Mouse (Mus musculus) testis, adult 2 months (tissue): Measurements from ENCODE around the gene Car10. TPM values are rescaled to one million over a fixed set of nuclear protein-coding genes. Genes with fewer than 3 reads are reported as not detected.

Experiments
- H3K27ac ChIP-seq: fragments of 200-500 bp; 2 replicates; pipeline ENCODE4 v1.5.1; 2012; ENCODE audit warnings: low read depth, low read length; ENCODE audit not compliant: control insufficient read depth, insufficient read depth
- H3K27me3 ChIP-seq: fragments of 200-500 bp; 2 replicates; pipeline ENCODE4 v1.6.1; 2012; ENCODE audit warnings: mild to moderate bottlenecking, low read length, moderate library complexity; ENCODE audit not compliant: control insufficient read depth, insufficient read depth
- H3K36me3 ChIP-seq: fragments of 200-500 bp; 2 replicates; pipeline ENCODE4 v1.6.1; 2012; ENCODE audit warnings: mild to moderate bottlenecking, low read length; ENCODE audit not compliant: control insufficient read depth, insufficient read depth
- H3K4me1 ChIP-seq: fragments of 200-500 bp; 2 replicates; pipeline ENCODE4 v1.6.1; 2012; ENCODE audit warnings: low read length; ENCODE audit not compliant: control insufficient read depth, insufficient read depth
- H3K4me3 ChIP-seq: fragments of 200-500 bp; 2 replicates; pipeline ENCODE4 v1.5.1; 2012; ENCODE audit warnings: low read depth, mild to moderate bottlenecking, low read length, moderate library complexity, mixed read lengths; ENCODE audit not compliant: control insufficient read depth
- CTCF ChIP-seq: fragments of 200-500 bp; IDR thresholded peaks from 2 replicates; pipeline ENCODE4 v1.5.1; 2012; ENCODE audit warnings: low read depth, mild to moderate bottlenecking, inconsistent platforms, low read length, moderate library complexity; ENCODE audit not compliant: control insufficient read depth, insufficient read depth, insufficient replicate concordance
- POLR2A ChIP-seq: fragments of 200-500 bp; IDR thresholded peaks from 2 replicates; pipeline ENCODE4 v1.6.1; 2012; ENCODE audit warnings: low read depth, mild to moderate bottlenecking, inconsistent platforms, low read length, moderate library complexity; ENCODE audit not compliant: control insufficient read depth
- polyA plus RNA-seq: library from polyadenylated mRNA; depleted of rRNA; stranded (reverse); fragments of >200 nt; gene quantifications from 2 replicates; pipeline ENCODE4 v1.2.3, GENCODE M21; 2012

Car10 gene
- polyA plus RNA-seq, 1 experiment, result not detected

DNA sequence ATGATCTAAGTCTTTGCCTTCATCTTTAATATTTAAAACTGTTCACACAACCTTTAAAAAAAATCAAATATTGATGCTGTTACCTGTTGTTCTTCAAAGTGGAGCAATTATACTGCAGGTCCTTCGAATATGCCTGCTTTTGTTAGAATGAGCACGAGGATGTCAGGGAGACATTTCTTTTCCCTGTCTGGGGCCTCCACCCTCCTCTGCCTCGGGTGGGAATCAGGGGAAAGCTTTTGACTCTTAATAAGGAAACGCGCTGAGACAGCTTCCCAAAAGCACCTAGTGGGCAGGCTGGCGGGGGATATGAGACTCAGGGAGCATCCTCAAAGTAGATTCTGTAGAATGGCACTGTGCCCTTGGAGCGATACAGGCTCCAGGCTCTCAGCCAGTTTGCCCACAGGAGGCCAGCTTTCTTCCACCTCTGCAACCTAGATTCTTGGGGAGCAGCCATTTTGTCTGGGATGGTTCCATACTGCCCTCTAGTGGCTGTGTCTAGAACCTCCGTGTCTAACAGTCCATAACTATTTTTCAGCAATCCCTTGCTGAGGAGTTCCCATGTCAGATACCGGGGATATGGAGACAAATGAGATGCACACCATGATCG lies 373.8 kb downstream of the Car10 start:
- H3K4me3 ChIP-seq, result peak overlapping the region; percentile 78
- H3K27ac ChIP-seq, result no peak overlapping the region

DNA sequence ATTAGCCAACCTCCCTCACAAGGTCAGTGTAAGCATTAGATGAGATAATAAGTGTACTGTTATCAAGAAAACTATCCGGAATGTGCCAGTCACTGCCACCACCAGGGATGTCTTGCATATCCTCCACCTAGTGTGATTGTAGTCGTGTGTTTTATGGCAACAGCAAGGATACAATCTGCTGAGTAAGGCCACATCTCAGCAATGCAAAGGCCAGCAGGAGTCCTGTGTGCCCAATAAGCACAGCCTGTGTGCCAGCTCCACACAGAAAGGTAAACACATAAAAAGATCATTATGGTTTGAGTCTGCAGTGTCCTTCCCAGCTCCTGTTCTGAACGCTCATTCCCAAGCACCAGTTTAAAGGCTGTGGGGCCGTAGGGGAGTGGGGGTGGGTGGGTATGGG lies 386.8 kb downstream of the Car10 start:
- TF ChIP-seq POLR2A, result no peak
- no peak for TF ChIP-seq CTCF
- no peaks in the 10 kb centered on the region for H3K4me1 ChIP-seq
- no peak overlapping the region for H3K4me3 ChIP-seq
- H3K27ac ChIP-seq, result no peak overlapping the region
- H3K36me3 ChIP-seq, result no peaks in the 10 kb centered on the region
- no peaks in the 10 kb centered on the region for H3K27me3 ChIP-seq

More for the DNA sequence above, 373.8 kb downstream of the Car10 start:
- H3K4me1 ChIP-seq, result peaks cover 4% of the 10 kb centered on the region
- H3K36me3 ChIP-seq, result no peaks in the 10 kb centered on the region
- H3K27me3 ChIP-seq, result no peaks in the 10 kb centered on the region
- TF ChIP-seq POLR2A (no peak), CTCF (peak; percentile 51; the same call in 1 of the 2 replicates)

DNA sequence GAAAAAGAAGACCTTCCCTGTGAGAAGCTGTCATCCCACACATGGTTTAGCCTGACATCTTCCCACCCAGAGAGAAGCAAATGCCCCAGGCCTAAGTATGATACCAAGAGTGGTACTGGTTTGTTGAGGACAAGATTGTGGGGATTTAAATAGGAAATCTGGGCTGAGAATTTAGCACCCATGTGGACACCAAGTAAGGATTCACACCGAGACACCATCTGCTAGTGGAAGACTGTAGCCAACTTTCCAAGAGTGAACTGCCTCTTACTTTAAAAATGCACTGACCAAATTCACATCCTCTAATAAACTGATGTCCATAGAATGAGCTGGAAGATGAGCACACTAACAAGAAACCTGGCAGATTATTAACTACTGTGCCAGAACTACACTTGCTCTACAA lies 389.2 kb downstream of the Car10 start:
- no peak overlapping the region for H3K4me3 ChIP-seq

DNA sequence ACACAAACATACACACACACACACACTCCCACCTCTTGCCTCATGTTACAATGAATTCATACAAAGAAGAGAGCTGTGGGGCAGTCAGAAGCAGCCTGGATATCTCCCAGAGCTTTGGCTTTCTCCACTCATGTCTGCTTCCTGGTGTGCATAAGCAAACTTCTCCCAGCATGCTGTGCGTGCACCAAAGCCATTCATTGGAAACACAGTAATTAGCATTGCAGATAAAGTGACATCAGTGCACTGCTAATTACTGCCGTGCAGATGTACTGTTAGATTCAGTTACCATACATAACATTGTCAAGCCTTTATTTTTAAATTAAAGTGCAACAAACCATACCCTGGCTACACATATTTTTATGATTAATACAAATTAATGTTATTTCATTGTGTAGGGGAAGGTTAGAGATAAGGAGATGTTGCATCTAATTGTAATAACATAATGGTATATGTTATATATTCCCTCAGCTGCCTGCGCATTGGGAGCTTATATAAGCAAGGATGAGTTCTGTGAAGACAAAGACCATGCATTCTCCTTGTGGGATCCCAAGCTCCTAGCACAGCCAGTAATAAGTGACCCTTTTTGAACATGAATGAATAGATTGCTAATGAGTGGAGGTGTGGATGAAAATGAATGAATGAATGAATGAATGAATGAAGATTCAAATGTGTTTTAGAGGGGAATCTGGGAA lies 390.2 kb downstream of the Car10 start:
- Histone ChIP-seq H3K4me1 (no peaks in the 10 kb centered on the region), H3K36me3 (no peaks in the 10 kb centered on the region), H3K27me3 (no peaks in the 10 kb centered on the region), H3K4me3 (no peak overlapping the region), H3K27ac (no peak overlapping the region)
- TF ChIP-seq CTCF, result no peak

More for the DNA sequence above, 389.2 kb downstream of the Car10 start:
- H3K36me3 ChIP-seq, result no peaks in the 10 kb centered on the region
- H3K4me1 ChIP-seq, result no peaks in the 10 kb centered on the region
- TF ChIP-seq CTCF, result no peak
- TF ChIP-seq POLR2A, result no peak
- H3K27me3 ChIP-seq, result no peaks in the 10 kb centered on the region
- H3K27ac ChIP-seq, result no peak overlapping the region

DNA sequence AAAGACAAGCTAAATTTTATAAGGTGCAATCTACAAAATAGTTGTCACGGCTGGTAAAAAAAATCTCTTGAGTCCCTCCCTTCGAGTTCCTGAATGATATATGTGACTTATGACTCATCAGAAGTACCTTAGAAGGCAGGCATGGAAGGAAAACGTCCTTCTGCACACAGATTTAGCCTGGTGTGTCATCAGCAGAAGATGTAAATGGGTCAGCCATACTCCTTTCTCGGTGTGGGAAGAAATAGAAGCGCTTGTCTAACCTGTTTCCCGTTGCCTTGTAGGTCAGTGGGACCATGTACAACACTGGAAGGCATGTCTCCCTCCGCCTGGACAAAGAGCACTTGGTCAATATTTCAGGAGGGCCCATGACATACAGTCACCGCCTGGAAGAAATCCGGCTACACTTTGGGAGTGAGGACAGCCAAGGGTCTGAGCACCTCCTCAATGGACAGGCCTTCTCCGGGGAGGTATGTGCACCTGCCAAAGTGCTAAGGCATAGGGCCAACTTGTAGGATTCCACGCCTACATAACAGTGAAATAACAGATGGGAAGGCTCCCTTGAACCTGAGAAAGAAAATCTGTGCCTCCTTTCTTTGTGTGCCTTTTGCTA lies 392.5 kb downstream of the Car10 start:
- TF ChIP-seq CTCF (no peak), POLR2A (no peak)
- H3K36me3 ChIP-seq, result no peaks in the 10 kb centered on the region
- no peak overlapping the region for H3K4me3 ChIP-seq
- no peaks in the 10 kb centered on the region for H3K4me1 ChIP-seq
- no peaks in the 10 kb centered on the region for H3K27me3 ChIP-seq
- no peak overlapping the region for H3K27ac ChIP-seq

DNA sequence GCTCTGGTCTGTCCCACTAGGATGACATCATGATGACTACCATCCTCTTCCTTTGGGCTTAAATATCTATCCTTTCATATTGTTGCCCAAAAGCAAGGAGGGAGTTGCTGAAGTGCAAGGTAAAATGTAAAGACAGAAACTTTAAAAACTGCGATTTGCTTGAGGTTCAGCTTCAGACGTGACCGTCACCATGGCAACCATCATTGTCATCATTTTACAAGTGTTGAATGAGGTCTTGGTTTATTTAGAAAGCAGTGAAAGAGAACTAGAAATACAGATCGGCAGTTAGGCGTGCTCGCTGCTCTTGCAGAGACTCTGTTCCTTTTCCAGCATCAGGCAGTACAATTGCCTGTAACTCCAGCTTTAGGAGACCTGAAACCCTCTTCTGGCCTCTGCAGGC lies 400.1 kb downstream of the Car10 start:
- no peak overlapping the region for H3K4me3 ChIP-seq
- H3K4me1 ChIP-seq, result no peaks in the 10 kb centered on the region
- no peak overlapping the region for H3K27ac ChIP-seq
- H3K36me3 ChIP-seq, result no peaks in the 10 kb centered on the region
- H3K27me3 ChIP-seq, result no peaks in the 10 kb centered on the region
- no peak for TF ChIP-seq POLR2A
- no peak for TF ChIP-seq CTCF

DNA sequence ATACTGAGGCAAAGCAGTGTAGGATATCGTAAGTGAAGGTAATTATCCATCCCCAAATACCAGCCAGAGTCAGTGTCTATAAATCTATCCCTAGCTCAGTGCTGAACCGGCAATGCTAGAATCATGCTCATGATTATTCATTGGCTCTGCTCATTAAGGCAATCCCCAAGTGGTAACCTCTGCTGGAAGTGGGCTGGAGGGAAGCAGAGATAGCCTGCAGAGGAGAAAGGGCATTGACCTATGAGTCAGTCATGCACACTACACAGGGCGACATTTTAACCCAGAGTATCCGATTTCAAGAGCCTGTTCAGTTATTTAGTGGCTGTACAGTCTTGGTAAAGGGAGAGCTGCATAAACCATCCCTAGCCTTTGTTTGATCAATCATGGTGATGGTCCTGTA lies 402.6 kb downstream of the Car10 start:
- TF ChIP-seq CTCF, result no peak
- no peak for TF ChIP-seq POLR2A
- Histone ChIP-seq H3K4me1 (no peaks in the 10 kb centered on the region), H3K4me3 (no peak overlapping the region), H3K27ac (no peak overlapping the region), H3K36me3 (no peaks in the 10 kb centered on the region), H3K27me3 (no peaks in the 10 kb centered on the region)
